Mouse (Mus musculus) layer of hippocampus, postnatal 36 days (tissue): ENCODE measurements at regions not wholly inside any gene's neighbourhood (a gene's known extent, or its start where the extent isn't known, plus 50 kb on each side); places are given as distances from the start of the nearest gene placed in this dataset.

Experiments used
- DNase-seq, 2 experiments: peaks; one replicate each; pipeline ENCODE4 v3.0.0; 2022

- DNase-seq = no peak
Observed at GRCm38 (mm10) chr13:32536241-32536640, 197.7 kb upstream of the Gmds start.

GRCm38 (mm10) chr13:32535602-32536001 lies 197.1 kb upstream of the Gmds start:
- no peak for DNase-seq

DNA sequence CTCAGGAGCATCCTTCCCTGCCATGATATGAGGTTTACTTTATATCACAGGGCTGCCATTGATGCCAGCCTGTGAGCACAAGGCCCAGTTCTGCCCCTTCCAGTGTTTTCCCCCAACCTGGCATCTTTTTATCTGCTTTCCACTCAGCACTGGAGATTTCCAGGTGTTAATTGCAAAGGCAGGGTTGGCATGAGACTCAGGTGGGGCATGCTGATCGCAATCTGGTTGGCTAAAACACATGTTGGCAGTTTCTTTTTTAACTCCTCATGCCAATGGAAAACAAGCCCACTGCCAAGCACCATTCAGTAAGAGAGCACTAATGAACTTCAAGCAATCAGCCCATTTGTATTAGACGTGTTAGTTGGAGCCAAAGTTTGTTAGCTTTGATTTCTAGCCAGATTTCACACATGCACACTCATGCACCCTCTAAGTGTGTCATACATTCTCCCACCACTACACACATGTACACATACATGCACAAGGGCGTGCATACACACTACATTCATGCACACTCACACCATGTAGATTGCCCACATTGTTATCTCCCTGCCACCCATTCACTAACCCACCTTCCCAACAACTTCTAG lies 192.5 kb upstream of the Gmds start:
- peak in 1 of 2 experiments; percentile 3 for DNase-seq

GRCm38 (mm10) chr13:32518611-32519344 lies 180.2 kb upstream of the Gmds start:
- no peak for DNase-seq

GRCm38 (mm10) chr13:32517514-32517913 lies 179.0 kb upstream of the Gmds start:
- no peak for DNase-seq

DNA sequence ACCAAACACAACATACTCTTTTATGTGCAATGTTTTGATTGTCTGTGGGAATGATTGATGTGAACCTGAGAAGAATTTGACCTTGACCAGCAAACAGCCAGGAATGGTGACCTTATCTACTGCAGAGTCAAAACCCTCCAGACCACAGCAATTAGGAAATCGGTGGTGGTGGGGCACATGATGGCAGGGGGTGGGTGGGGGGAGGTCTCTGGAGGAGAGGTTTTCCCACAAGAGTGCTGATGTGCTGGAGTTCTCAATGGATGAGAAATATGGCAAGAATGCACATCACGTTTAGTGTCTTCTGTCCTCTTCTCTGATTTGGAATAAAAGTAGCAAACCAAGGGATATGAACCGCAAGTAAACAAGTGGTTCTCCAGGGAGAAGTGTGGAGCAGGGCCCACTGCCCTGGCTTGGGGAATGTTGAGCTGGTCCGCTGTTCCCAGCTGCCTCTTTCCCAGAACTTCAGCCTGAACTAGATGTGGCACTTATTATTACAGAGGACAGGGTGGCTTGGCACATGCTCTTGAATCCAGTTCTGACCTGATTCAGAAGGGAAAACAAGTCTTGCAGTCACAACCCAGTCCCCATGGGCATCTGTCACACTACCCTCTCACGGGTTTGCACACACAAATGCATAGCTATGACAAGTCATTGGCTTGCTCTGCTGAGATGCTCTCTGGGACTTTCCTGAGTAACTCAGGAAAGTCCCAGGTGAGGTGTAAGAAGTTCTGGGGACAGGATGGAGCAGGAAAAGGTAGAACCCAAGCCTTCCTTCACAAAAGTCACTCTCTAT lies 170.9 kb upstream of the Gmds start:
- no peak for DNase-seq

- no peak for DNase-seq
Observed at GRCm38 (mm10) chr13:32508447-32508846, 169.9 kb upstream of the Gmds start.

GRCm38 (mm10) chr13:32507825-32508224 lies 169.3 kb upstream of the Gmds start:
- no peak for DNase-seq

GRCm38 (mm10) chr13:32498205-32498790 lies 159.8 kb upstream of the Gmds start:
- DNase-seq = no peak

- no peak for DNase-seq
Observed at GRCm38 (mm10) chr13:32496263-32496662, 157.7 kb upstream of the Gmds start.

DNA sequence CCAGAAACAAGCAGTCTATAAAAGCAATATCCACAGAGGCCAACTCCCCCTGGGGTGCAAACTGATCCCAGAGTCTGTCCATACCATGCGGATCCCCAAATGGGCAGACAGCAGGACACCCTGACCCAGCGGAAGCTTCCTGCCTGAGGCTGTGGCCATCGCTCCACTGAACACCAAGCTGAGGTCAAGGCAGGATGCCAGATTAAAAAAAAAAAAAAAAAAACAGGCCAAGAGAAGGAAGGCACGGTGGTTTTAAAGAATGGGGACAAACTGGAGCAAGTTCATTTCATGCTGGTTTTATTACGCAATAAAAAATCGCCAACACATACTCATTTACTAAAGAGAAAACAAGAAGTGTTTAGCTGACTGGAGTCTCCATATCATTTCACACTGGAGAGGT lies 156.5 kb upstream of the Gmds start:
- DNase-seq = no peak

GRCm38 (mm10) chr13:32493806-32494205 lies 155.3 kb upstream of the Gmds start:
- DNase-seq = no peak

DNA sequence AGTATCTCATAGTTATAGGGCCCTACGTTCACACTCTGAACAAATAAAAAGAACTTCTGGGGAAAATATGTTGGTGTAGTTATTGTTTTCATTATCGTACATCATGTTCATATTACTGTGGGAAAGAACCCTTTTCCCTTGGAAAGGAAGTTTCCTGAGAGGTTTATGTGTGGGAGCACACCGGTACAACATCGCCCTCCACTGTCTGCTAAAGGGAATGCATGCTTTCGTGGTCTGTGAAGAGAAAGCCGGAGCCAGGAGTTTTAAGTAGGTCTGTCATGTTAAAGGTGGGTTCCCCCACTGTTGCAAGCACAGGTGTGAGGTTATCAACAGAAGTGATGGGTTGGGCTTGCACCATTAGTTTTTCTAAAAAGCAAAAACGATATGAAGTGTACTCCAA lies 154.8 kb upstream of the Gmds start:
- DNase-seq = peak; percentile 64 to 65

DNA sequence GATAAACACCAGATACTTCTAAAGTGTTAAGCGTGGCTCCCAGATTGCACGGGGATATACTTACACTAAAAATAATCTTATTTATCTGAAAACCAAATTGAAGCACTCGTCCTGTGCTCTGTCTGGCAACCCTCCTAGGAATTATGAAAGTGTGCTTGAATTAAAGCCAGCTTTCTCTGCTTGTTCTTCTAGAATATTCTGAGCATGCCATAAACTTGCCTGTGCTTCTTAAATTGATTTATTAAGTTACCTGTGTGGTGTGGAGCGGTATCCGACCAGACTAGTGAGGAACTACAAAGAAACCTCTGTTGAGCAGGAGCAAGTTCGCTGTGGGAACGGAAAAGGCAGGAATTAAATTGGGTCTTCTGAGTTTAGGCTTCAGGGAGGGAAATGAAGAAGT lies 154.0 kb upstream of the Gmds start:
- no peak for DNase-seq

- DNase-seq = no peak
Observed at GRCm38 (mm10) chr13:32481444-32482058, 143.0 kb upstream of the Gmds start.

DNA sequence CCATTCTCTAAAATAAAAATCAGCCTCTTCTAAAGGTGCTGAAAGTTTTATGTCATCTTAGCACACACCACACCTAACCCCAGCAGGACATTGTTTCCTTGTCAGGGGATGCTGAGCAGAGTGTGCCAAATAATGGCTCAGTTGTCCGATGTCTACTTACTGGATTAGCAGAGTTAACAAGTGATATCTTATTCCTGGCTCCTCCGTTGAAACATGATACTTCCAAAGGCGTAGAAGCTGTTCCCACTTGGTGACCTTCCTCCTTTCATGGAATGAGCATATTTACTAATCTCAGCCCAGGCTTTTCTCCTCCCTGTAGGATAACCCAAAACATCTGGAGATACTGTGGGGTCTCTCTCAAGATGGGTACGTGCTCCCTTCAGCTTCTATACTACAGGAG lies 141.5 kb upstream of the Gmds start:
- DNase-seq = no peak

GRCm38 (mm10) chr13:32479118-32479818 lies 140.7 kb upstream of the Gmds start:
- DNase-seq = peak; percentile 27 to 32

GRCm38 (mm10) chr13:32465787-32466186 lies 127.2 kb upstream of the Gmds start:
- DNase-seq = no peak

GRCm38 (mm10) chr13:32465041-32465682 lies 126.6 kb upstream of the Gmds start:
- DNase-seq = no peak

DNA sequence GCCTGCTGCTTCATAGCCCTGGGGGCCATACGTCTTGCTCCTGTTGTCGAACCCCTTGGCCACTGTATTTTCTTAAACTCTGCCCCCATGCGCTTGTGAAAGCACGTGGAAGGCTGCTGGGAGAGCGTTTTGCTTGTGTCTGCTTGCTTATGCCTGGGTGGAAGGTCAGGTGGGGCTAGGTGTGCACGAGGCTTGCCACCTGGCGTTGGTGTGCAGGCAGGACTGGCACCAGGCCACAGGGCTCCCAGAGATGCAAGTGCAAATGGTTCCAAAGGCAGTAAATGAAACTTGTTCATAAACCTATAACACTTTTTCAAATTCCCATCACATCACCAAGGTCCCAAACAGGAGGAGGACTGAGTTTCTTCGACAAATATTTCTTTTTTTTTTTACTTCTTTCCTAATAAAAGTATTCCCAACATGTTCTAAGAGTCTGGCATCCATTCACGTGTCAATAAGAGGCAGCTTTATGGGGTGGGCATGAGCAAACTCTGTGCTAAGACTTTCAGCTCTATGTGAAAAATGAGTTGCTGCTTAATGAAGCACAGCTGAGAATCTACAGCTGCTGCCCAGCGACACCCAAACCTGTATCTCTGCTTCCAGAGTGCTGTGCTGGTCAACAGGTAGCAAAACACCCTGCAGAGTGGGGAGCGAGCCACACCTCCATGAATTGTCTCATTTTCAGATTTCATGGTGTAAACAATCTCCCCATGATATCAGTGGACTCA lies 116.0 kb upstream of the Gmds start:
- DNase-seq = no peak
